Comparison of ENCODE assay signal across 9 mouse cellular contexts in the genomic region with DNA sequence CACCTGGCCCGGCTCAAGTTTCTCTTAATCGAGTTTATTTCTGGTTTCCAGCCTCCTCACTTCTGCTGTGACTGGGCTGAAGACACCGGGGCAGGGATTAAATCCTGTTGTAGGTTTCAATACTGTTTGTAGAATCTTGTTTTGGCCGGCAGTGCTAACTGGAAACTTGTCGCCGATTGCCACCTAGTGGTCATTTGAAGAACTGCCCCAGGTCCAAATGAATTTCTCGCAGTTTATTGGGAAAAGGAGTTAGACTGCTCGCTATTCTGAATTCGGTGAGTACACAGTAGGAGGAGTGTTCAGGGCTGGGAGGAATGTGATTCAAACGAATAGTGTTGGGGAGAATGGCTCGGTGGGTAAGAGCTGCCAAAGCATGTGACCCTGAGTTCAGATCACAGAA. TPM values are rescaled to one million over a fixed set of nuclear protein-coding genes. Genes with fewer than 3 reads are reported as not detected.
DNase-seq lines count a peak whose midpoint lies in the region; ATAC-seq and TF ChIP-seq lines count a peak whose summit lies in the region.
"Had no signal": no experiment of that assay in that cellular context is flagged by ENCODE, and none has a peak within 500 bp of the region (broad histone marks: within the 10 kb centered on the region; RNA-seq: fewer than 3 reads in every experiment).

No protein-coding gene starts in this region.

- WGBS in embryonic facial prominence, embryonic 10.5 days, result 3% methylated on average over 11 of the region's 11 CpGs
- WGBS in liver, embryonic 15.5 days (ENCODE audit: insufficient replicate concordance), result 2% methylated on average over 11 of the region's 11 CpGs
- WGBS in neural tube, embryonic 13.5 days, result 5% methylated on average over 11 of the region's 11 CpGs

- H3K27me3 ChIP-seq in C2C12 (ENCODE audit: control insufficient read depth, insufficient read depth, insufficient read length), result no peaks in the 10 kb centered on the region
- no peaks in the 10 kb centered on the region for H3K27me3 ChIP-seq in embryonic facial prominence, embryonic 10.5 days (replicated peaks; ENCODE audit: low read depth, poor library complexity, severe bottlenecking)
- H3K27me3 ChIP-seq in liver, embryonic 15.5 days, result no peaks in the 10 kb centered on the region
- no peaks in the 10 kb centered on the region for H3K27me3 ChIP-seq in neural tube, embryonic 13.5 days

- no peak overlapping the region for H3K4me2 ChIP-seq in liver, embryonic 15.5 days
- no peak overlapping the region for H3K4me2 ChIP-seq in neural tube, embryonic 13.5 days

- H3K4me1 ChIP-seq in embryonic facial prominence, embryonic 10.5 days, result peaks cover 12% of the 10 kb centered on the region
- peaks cover 51% of the 10 kb centered on the region for H3K4me1 ChIP-seq in liver, embryonic 15.5 days (replicated peaks)
- H3K4me1 ChIP-seq in neural tube, embryonic 13.5 days (replicated peaks), result no peaks in the 10 kb centered on the region; the same call in 1 of the 2 replicates

- no peaks in the 10 kb centered on the region for H3K79me2 ChIP-seq in C2C12 (ENCODE audit: control insufficient read depth, insufficient read depth)

- H3K4me3 ChIP-seq in C2C12 (ENCODE audit: insufficient read depth, poor library complexity, severe bottlenecking), result no peak overlapping the region
- no peak overlapping the region for H3K4me3 ChIP-seq in embryonic facial prominence, embryonic 10.5 days
- H3K4me3 ChIP-seq in liver, embryonic 15.5 days (replicated peaks), result no peak overlapping the region
- no peak overlapping the region for H3K4me3 ChIP-seq in neural tube, embryonic 13.5 days
- H3K4me3 ChIP-seq: erythroblast, embryonic 14.5 days had no signal

- H3K27ac ChIP-seq in embryonic facial prominence, embryonic 10.5 days (replicated peaks), result peak overlapping the region; percentile 35; the same call in 1 of the 2 replicates
- peak overlapping the region; percentile 74 for H3K27ac ChIP-seq in liver, embryonic 15.5 days (replicated peaks)
- H3K27ac ChIP-seq in neural tube, embryonic 13.5 days (replicated peaks), result no peak overlapping the region

- peak; percentile 84 for DNase-seq in adrenal gland, postnatal 14 days
- DNase-seq in embryonic facial prominence, embryonic 10.5 days (ENCODE audit: low spot score), result peak; percentile 82
- peak; percentile 88 for DNase-seq in heart, adult 8-10 months (ENCODE audit: low spot score)
- peak; percentile 73 to 85 for DNase-seq in kidney, postnatal 36 days
- peak; percentile 85 for DNase-seq in testis, postnatal 10 days (ENCODE audit: low spot score)

- no peak overlapping the region for H3ac ChIP-seq in C2C12 (ENCODE audit: control insufficient read depth, insufficient read length, low read depth)

- no peak for ATAC-seq in liver, embryonic 15.5 days (ENCODE audit: insufficient read depth)
- ATAC-seq in neural tube, embryonic 13.5 days (ENCODE audit: low read depth), result peak; percentile 15; the same call in 1 of the 2 replicates

- H3K36me3 ChIP-seq in C2C12 (ENCODE audit: control insufficient read depth, insufficient read depth), result no peaks in the 10 kb centered on the region
- H3K36me3 ChIP-seq in embryonic facial prominence, embryonic 10.5 days (replicated peaks), result no peaks in the 10 kb centered on the region
- H3K36me3 ChIP-seq in liver, embryonic 15.5 days (replicated peaks), result no peaks in the 10 kb centered on the region
- no peaks in the 10 kb centered on the region for H3K36me3 ChIP-seq in neural tube, embryonic 13.5 days

- no peaks in the 10 kb centered on the region for H3K9me3 ChIP-seq in embryonic facial prominence, embryonic 10.5 days
- H3K9me3 ChIP-seq in liver, embryonic 15.5 days (replicated peaks), result no peaks in the 10 kb centered on the region
- H3K9me3 ChIP-seq in neural tube, embryonic 13.5 days, result no peaks in the 10 kb centered on the region

- H3K9ac ChIP-seq in liver, embryonic 15.5 days, result no peak overlapping the region
- H3K9ac ChIP-seq in neural tube, embryonic 13.5 days, result no peak overlapping the region

- H3K79me3 ChIP-seq in C2C12 (ENCODE audit: low read depth), result no peaks in the 10 kb centered on the region

- TF ChIP-seq CTCF in C2C12 (IDR thresholded peaks at IDR 0.05; ENCODE audit: control insufficient read depth, insufficient read depth, insufficient read length), result peak; percentile 47

TF ChIP-seq in C2C12, 6 proteins besides CTCF, POLR2A, EP300 and RAD21:
- no peak for TF ChIP-seq CEBPB (IDR thresholded peaks at IDR 0.05; ENCODE audit: low read depth)
- no peak for TF ChIP-seq FOSL1 (IDR thresholded peaks at IDR 0.05; ENCODE audit: insufficient read depth, low read length, poor library complexity, severe bottlenecking)
- TF ChIP-seq MAX (IDR thresholded peaks at IDR 0.05), result no peak
- no peak for TF ChIP-seq USF1 (IDR thresholded peaks at IDR 0.05; ENCODE audit: low read depth)
- no peak for TF ChIP-seq MYOG (IDR thresholded peaks at IDR 0.05; ENCODE audit: control insufficient read depth, extremely low read depth, insufficient read length)
- TF ChIP-seq MYOD1 (IDR thresholded peaks at IDR 0.05; ENCODE audit: control insufficient read depth, insufficient read length, low read depth), result no peak

RNA-seq across cellular contexts. Expression of gene Pim1, which starts 23.9 kb away (rescaled TPM):
- 4.8 TPM for polyA plus RNA-seq in C2C12 (2012; fragmentation: generic; extraction: Trizol)
- 104 and 129 TPM in 2 replicates for total RNA-seq in adrenal gland, postnatal 14 days (2021)
- polyA plus RNA-seq in embryonic facial prominence, embryonic 10.5 days (2016; fragmentation: Nextera tagmentation; extraction: Ambion mirVana), result 31.6 and 33.2 TPM in 2 replicates
- total RNA-seq in heart, adult 8-10 months (2022), result 10 to 100 TPM; 16.0 to 22.3 (median 17.4) TPM
- polyA plus RNA-seq in liver, embryonic 15.5 days (2015; fragmentation: Nextera tagmentation; extraction: Ambion mirVana), result 93.3 and 93.5 TPM in 2 replicates
- 12.4 and 14.4 TPM in 2 replicates for polyA plus RNA-seq in neural tube, embryonic 13.5 days (2015; fragmentation: Nextera tagmentation; extraction: Ambion mirVana)

RNA-seq across cellular contexts. Expression of gene Gm17657, which starts 35.0 kb away (rescaled TPM):
- polyA plus RNA-seq in C2C12 (2012; fragmentation: generic; extraction: Trizol), result not detected
- total RNA-seq in adrenal gland, postnatal 14 days (2021), result not detected in 2 replicates
- not detected in 2 replicates for polyA plus RNA-seq in embryonic facial prominence, embryonic 10.5 days (2016; fragmentation: Nextera tagmentation; extraction: Ambion mirVana)
- total RNA-seq in heart, adult 8-10 months (2022), result not detected
- polyA plus RNA-seq in liver, embryonic 15.5 days (2015; fragmentation: Nextera tagmentation; extraction: Ambion mirVana), result not detected in 2 replicates
- polyA plus RNA-seq in neural tube, embryonic 13.5 days (2015; fragmentation: Nextera tagmentation; extraction: Ambion mirVana), result not detected in 2 replicates
- polyA plus RNA-seq: erythroblast, embryonic 14.5 days had no signal

RNA-seq across cellular contexts. Expression of gene Tbc1d22b, which starts 35.1 kb away (rescaled TPM):
- polyA plus RNA-seq in C2C12 (2012; fragmentation: generic; extraction: Trizol), result 7.9 TPM
- total RNA-seq in adrenal gland, postnatal 14 days (2021), result 23.7 and 24.6 TPM in 2 replicates
- 18.4 and 19.5 TPM in 2 replicates for polyA plus RNA-seq in embryonic facial prominence, embryonic 10.5 days (2016; fragmentation: Nextera tagmentation; extraction: Ambion mirVana)
- total RNA-seq in heart, adult 8-10 months (2022), result 10 to 100 TPM; 11.3 to 13.5 (median 11.9) TPM
- 2.9 and 3.3 TPM in 2 replicates for polyA plus RNA-seq in liver, embryonic 15.5 days (2015; fragmentation: Nextera tagmentation; extraction: Ambion mirVana)
- polyA plus RNA-seq in neural tube, embryonic 13.5 days (2015; fragmentation: Nextera tagmentation; extraction: Ambion mirVana), result 24.4 and 24.7 TPM in 2 replicates

RNA-seq across cellular contexts. Expression of gene Tmem217, which starts 37.8 kb away (rescaled TPM):
- polyA plus RNA-seq in C2C12 (2012; fragmentation: generic; extraction: Trizol), result not detected
- not detected in 2 replicates for total RNA-seq in adrenal gland, postnatal 14 days (2021)
- polyA plus RNA-seq in embryonic facial prominence, embryonic 10.5 days (2016; fragmentation: Nextera tagmentation; extraction: Ambion mirVana), result 1.0 and 1.5 TPM in 2 replicates
- not detected for total RNA-seq in heart, adult 8-10 months (2022)
- polyA plus RNA-seq in liver, embryonic 15.5 days (2015; fragmentation: Nextera tagmentation; extraction: Ambion mirVana), result 0.10 and 0.23 TPM in 2 replicates
- 1.1 and 1.9 TPM in 2 replicates for polyA plus RNA-seq in neural tube, embryonic 13.5 days (2015; fragmentation: Nextera tagmentation; extraction: Ambion mirVana)
- polyA plus RNA-seq: erythroblast, embryonic 14.5 days had no signal
